Mouse (Mus musculus): ENCODE results near the gene P2ry13.

DNA sequence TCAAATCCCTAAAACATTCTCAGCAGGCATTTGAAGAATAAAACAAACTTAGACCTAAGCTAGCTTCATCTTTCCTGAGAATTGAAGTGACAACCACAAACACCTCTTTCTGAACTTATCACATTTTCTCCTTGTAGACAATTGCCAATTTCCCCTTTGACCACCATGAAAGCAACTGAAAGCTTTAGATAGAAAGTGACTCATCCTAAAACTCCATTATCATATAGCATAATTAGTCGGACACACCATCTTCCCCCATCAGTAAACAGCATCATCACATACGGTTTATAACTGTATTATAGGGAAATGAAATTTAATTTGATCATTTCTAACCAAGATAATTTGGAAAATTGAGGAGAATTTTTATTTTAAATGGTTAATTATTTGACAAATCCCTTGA is 11.6 kb upstream of the P2ry13 start:
- TF ChIP-seq POLR2A (IDR thresholded peaks at IDR 0.05; ENCODE audit: borderline replicate concordance, extremely low read depth, insufficient read depth, insufficient read length, poor library complexity, severe bottlenecking) = no peak
- no peak for TF ChIP-seq CTCF (IDR thresholded peaks at IDR 0.05; ENCODE audit: borderline replicate concordance, extremely low read depth, insufficient read depth, insufficient read length)

All from brain, embryonic 14.5 days (tissue).